Mouse (Mus musculus) embryonic fibroblast, embryonic 13.5 days (primary cell): ENCODE measurements around the gene Atrnl1. TPM values are rescaled to one million over a fixed set of nuclear protein-coding genes. Genes with fewer than 3 reads are reported as not detected.
"Not testable (repeated sequence)": the region's sequence is repeated elsewhere in the genome, so short reads cannot be mapped to it uniquely, and the experiment has no call there.

ENCODE experiments used
- H3K27ac ChIP-seq: 2 replicates; pipeline ENCODE4 v1.5.1; 2012; ENCODE audit warnings: low read length, control low read depth, inconsistent platforms; ENCODE audit not compliant: insufficient read depth
- H3K4me1 ChIP-seq: 2 replicates; pipeline ENCODE4 v1.6.1; 2011; ENCODE audit warnings: low read length; ENCODE audit not compliant: control insufficient read depth, insufficient read depth
- H3K4me3 ChIP-seq: 2 replicates; pipeline ENCODE4 v1.5.1; 2011; ENCODE audit warnings: mild to moderate bottlenecking, control low read depth, low read length; ENCODE audit not compliant: insufficient read depth
- CTCF ChIP-seq: IDR thresholded peaks from 2 replicates; pipeline ENCODE4 v1.5.1; 2011; ENCODE audit warnings: mild to moderate bottlenecking, control low read depth, low read length, moderate library complexity, borderline replicate concordance; ENCODE audit not compliant: insufficient read depth
- POLR2A ChIP-seq: IDR thresholded peaks from 2 replicates; pipeline ENCODE4 v1.6.1; 2011; ENCODE audit warnings: low read depth, mild to moderate bottlenecking, control low read depth, low read length, moderate library complexity
- polyA plus RNA-seq: library from polyadenylated mRNA; stranded (reverse); fragments of >200 nt; gene quantifications from 2 replicates; pipeline ENCODE4 v1.2.4, GENCODE M21; 2011; ENCODE audit warnings: low read depth; ENCODE audit not compliant: missing spikeins, insufficient read length

Gene Atrnl1
- polyA plus RNA-seq, 1 experiment: 29.4 TPM

- Histone ChIP-seq H3K4me3 (no peak overlapping the region), H3K4me1 (no peaks in the 10 kb centered on the region), H3K27ac (no peak overlapping the region)
- no peak for TF ChIP-seq POLR2A
- TF ChIP-seq CTCF: no peak
These were observed 47.6 kb downstream of the Atrnl1 start for GRCm38 (mm10) chr19:57658111-57659091.

DNA sequence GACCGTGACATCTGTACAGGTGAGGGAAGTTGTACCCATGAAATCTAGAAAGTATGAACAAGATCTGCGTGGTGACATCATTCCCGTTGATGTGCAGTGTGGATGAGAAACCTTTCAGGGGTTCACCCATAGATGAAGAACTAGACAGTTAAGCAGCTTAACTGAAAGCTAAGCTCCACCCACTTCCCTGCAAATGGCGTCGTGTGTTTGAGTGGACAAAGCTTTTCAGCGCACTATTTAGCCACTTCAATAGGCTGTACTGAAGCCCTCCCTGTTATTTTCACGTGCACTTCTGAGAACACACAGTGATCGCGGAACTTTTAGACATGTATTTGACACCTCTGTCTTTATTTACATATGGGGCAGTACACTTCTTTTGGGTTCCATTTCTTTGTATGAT is 56.2 kb downstream of the Atrnl1 start:
- Histone ChIP-seq H3K27ac (no peak overlapping the region), H3K4me1 (no peaks in the 10 kb centered on the region), H3K4me3 (no peak overlapping the region)
- TF ChIP-seq CTCF (no peak), POLR2A (no peak)

DNA sequence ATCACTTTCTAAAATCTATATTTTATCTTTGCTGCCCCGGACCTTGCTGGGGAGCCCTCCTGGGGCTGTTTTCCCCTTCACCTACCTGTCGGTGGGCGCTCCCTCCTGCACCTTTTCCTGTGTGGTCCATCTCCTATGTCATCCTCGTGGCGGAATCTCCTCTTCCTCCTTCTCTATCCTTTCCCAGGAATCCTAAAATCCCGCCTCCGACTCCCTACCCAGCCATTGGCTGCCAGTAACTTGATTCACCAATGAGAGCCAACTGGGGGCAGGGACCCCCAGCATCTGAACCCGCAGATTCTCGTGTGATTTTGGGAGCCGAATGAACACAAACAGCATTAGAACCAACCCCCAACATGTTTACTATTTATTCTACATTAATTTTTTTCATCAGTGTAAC is 57.1 kb downstream of the Atrnl1 start:
- TF ChIP-seq POLR2A (no peak), CTCF (no peak)
- H3K27ac ChIP-seq: no peak overlapping the region
- H3K4me3 ChIP-seq: no peak overlapping the region
- no peaks in the 10 kb centered on the region for H3K4me1 ChIP-seq

DNA sequence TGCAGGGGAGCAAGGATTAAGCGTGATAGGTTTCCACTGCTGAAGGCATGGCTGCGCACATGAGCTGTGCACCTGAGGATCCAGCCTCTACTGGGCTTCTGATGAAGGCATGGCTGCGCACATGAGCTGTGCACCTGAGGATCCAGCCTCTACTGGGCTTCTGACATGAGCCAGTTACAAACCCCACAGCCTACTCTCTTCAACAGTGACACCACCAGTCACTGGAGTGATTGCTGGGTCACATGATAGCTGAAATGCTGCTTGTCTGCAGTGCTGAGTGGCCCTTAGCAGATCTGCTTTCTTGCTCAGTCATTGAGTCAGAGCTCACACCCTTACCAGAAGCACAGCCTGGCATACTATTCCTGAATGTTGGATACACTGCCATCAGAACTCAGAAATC is 68.6 kb downstream of the Atrnl1 start:
- no peak overlapping the region for H3K4me3 ChIP-seq
- no peak overlapping the region for H3K27ac ChIP-seq
- TF ChIP-seq CTCF (no peak), POLR2A (no peak)
- no peaks in the 10 kb centered on the region for H3K4me1 ChIP-seq

DNA sequence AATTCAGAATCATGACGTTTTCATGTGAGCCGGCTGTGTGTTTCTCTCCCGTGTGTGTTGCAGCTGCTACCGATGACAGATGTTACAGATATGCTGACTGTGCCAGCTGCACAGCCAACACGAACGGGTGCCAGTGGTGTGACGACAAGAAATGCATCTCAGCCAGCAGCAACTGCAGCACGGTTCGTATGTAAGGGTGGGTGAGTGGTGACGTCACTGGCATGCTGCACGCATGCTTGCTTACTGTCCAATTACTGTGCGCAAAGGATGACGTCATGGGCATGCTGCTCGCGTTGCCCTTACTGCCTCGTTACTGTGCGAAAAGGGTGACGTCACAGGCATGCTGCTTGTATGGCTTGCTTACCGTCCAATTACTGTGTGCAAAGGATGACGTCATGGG is 75.8 kb downstream of the Atrnl1 start:
- no peak overlapping the region for H3K27ac ChIP-seq
- no peak overlapping the region for H3K4me3 ChIP-seq
- no peak for TF ChIP-seq POLR2A
- no peak for TF ChIP-seq CTCF
- no peaks in the 10 kb centered on the region for H3K4me1 ChIP-seq

- TF ChIP-seq CTCF (no peak), POLR2A (no peak)
- H3K27ac ChIP-seq: no peak overlapping the region
- H3K4me1 ChIP-seq: no peaks in the 10 kb centered on the region
- H3K4me3 ChIP-seq: no peak overlapping the region
These were observed 81.7 kb downstream of the Atrnl1 start for GRCm38 (mm10) chr19:57692566-57692965.

DNA sequence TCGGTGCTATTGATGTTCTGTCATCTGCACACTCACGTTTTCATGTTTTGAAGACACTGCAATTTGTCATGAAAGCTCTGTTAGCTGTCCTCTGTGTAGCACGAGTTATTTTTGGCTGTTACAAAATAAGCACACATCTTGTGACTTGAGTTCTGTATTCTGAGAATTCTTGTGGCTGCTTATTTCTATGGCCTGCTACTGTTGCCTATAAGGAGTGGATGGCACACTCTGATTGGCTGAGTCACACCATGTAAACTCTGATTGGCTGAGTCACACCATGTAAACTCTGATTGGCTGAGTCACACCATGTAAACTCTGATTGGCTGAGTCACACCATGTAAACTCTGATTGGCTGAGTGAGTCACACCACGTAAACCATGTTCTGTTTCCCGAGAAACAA is 85.9 kb downstream of the Atrnl1 start:
- H3K4me3 ChIP-seq, H3K4me1 ChIP-seq, H3K27ac ChIP-seq: not testable (repeated sequence)

DNA sequence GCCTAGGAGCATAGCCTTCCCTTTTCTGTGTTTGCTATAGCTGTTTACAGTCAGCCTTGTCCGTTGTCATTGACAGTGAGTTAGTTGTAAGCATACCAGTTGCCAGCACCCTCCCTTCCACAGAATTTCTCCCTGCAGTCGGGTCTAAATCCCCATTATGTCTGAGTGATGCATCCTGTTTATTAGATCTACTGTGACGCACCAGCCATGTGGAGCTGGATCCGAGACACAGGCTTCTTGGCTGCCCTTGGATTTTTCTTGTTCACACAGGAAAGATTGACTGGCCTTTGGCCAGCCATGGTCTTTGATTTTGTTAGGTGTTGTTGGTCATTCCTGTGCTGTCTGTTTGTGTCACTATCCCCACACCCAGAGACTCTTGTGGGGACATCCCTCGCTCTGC is 102.3 kb downstream of the Atrnl1 start:
- TF ChIP-seq CTCF (no peak), POLR2A (no peak)
- no peak overlapping the region for H3K27ac ChIP-seq
- H3K4me1 ChIP-seq: no peaks in the 10 kb centered on the region
- no peak overlapping the region for H3K4me3 ChIP-seq

- Histone ChIP-seq H3K4me1 (peaks cover 2% of the 10 kb centered on the region; the same call in 1 of the 2 replicates), H3K27ac (no peak overlapping the region), H3K4me3 (no peak overlapping the region)
- no peak for TF ChIP-seq CTCF
- TF ChIP-seq POLR2A: no peak
These were observed 114.1 kb downstream of the Atrnl1 start for GRCm38 (mm10) chr19:57724920-57725319.

DNA sequence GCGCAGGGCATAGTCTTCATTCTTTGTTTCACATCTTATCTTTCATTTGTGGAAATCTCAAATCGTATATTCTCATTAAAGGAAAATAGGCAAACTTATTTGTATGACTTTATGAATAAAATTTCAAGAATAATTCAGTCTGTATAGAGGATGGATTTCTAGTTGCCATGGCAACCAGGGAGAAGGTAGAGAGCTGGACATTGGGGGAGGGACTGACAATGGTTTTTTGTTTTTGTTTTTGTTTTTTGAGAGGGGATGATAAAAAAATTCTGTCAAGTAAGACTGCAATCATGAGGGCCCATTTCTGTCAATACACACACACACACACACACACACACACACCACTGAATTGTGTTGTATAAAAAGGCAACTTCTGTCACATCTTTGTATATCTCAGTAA is 114.5 kb downstream of the Atrnl1 start:
- TF ChIP-seq POLR2A: no peak
- Histone ChIP-seq H3K4me3 (no peak overlapping the region), H3K4me1 (peaks cover 2% of the 10 kb centered on the region; the same call in 1 of the 2 replicates), H3K27ac (no peak overlapping the region)
